Mouse (Mus musculus) kidney, adult 2 months (tissue): Measurements from ENCODE around the gene Ldb3.

Source experiments
- CTCF ChIP-seq: fragments of 200-500 bp; conservative IDR thresholded peaks from 2 replicates; pipeline ENCODE4 v1.5.1; 2011; ENCODE audit warnings: low read depth, mild to moderate bottlenecking, control low read depth, low read length, moderate library complexity, mixed read lengths; ENCODE audit not compliant: insufficient read depth, insufficient read length
- POLR2A ChIP-seq: fragments of 200-500 bp; IDR thresholded peaks from one replicate; pipeline ENCODE4 v1.6.1; 2011; ENCODE audit warnings: low read depth, low read length, control low read depth

GRCm38 (mm10) chr14:34483469-34484341, 104.8 kb downstream of the Ldb3 start:
- TF ChIP-seq POLR2A (no peak), CTCF (no peak)
